Mouse (Mus musculus): ENCODE data around the gene Capn1.

- no peak for TF ChIP-seq CTCF (IDR thresholded peaks at IDR 0.05; ENCODE audit: low read depth)
- TF ChIP-seq EP300 (IDR thresholded peaks at IDR 0.05; ENCODE audit: low read depth), result no peak
Measured at GRCm38 (mm10) chr19:6030520-6031280, 15.0 kb upstream of the Capn1 start.

All from liver, postnatal 0 days (tissue).